Mouse (Mus musculus) frontal cortex, postnatal 25 days (tissue): ENCODE measurements around the gene Bcl9.

Source experiments
- DNase-seq, 2 experiments: peaks; one replicate each; pipeline ENCODE4 v3.0.0; 2022; ENCODE audit warnings: low spot score in 2 of 2

Gene Bcl9

GRCm38 (mm10) chr3:97172632-97173031 is 125.1 kb downstream of the Bcl9 start:
- DNase-seq = no peak

GRCm38 (mm10) chr3:97172231-97172630 is 125.5 kb downstream of the Bcl9 start:
- no peak for DNase-seq

- no peak for DNase-seq
Measured at GRCm38 (mm10) chr3:97171531-97171930, 126.2 kb downstream of the Bcl9 start.

- no peak for DNase-seq
Measured at GRCm38 (mm10) chr3:97167126-97167525, 130.6 kb downstream of the Bcl9 start.

GRCm38 (mm10) chr3:97164477-97164876 is 133.2 kb downstream of the Bcl9 start:
- no peak for DNase-seq

GRCm38 (mm10) chr3:97161773-97162172 is 135.9 kb downstream of the Bcl9 start:
- DNase-seq = no peak

GRCm38 (mm10) chr3:97160908-97161307 is 136.8 kb downstream of the Bcl9 start:
- no peak for DNase-seq

- no peak for DNase-seq
Measured at GRCm38 (mm10) chr3:97159986-97160385, 137.7 kb downstream of the Bcl9 start.

GRCm38 (mm10) chr3:97159509-97159850 is 138.2 kb downstream of the Bcl9 start:
- DNase-seq = no peak

GRCm38 (mm10) chr3:97158611-97159508 is 138.9 kb downstream of the Bcl9 start, which contains the start of gene Acp6:
TSS of gene Acp6 (plus strand) at chr3:97158777.
- peak; percentile 62 to 81 for DNase-seq

- peak; percentile 92 to 95 for DNase-seq
Measured at GRCm38 (mm10) chr3:97157958-97158599, 139.6 kb downstream of the Bcl9 start.

- no peak for DNase-seq
Measured at GRCm38 (mm10) chr3:97157308-97157707, 140.4 kb downstream of the Bcl9 start.

GRCm38 (mm10) chr3:97156431-97156830 is 141.3 kb downstream of the Bcl9 start:
- no peak for DNase-seq
